Mouse (Mus musculus) erythroblast, embryonic 14.5 days (primary cell): ENCODE results near the gene Hcrt. TPM values are rescaled to one million over a fixed set of nuclear protein-coding genes. Genes with fewer than 3 reads are reported as not detected.

Experiments
- H3K27me3 ChIP-seq: 2 replicates; pipeline ENCODE4 v1.6.1; 2012; ENCODE audit warnings: inconsistent platforms; ENCODE audit not compliant: control insufficient read depth
- H3K36me3 ChIP-seq: 2 replicates; pipeline ENCODE4 v1.6.1; 2012; ENCODE audit warnings: mild to moderate bottlenecking, inconsistent platforms; ENCODE audit not compliant: control insufficient read depth
- H3K4me1 ChIP-seq: 2 replicates; pipeline ENCODE4 v1.6.1; 2012; ENCODE audit warnings: inconsistent platforms; ENCODE audit not compliant: control insufficient read depth
- H3K4me3 ChIP-seq: replicated peaks from 2 replicates; pipeline ENCODE3; 2012; ENCODE audit warnings: moderate library complexity, mild to moderate bottlenecking, inconsistent platforms
- H3K9me3 ChIP-seq: 2 replicates; pipeline ENCODE4 v1.6.1; 2012; ENCODE audit warnings: low read length, inconsistent platforms, mixed read lengths; ENCODE audit not compliant: control insufficient read depth
- GATA1 ChIP-seq: IDR thresholded peaks from 2 replicates; pipeline ENCODE4 v1.6.1; 2012; ENCODE audit warnings: low read length, inconsistent platforms, mixed read lengths
- TAL1 ChIP-seq: IDR thresholded peaks from 3 replicates; pipeline ENCODE4 v1.6.1; 2012; ENCODE audit warnings: low read length, inconsistent platforms, mixed read lengths
- polyA plus RNA-seq: library from polyadenylated mRNA; stranded (reverse); fragments of >175 nt; gene quantifications from 2 replicates; pipeline ENCODE4 v1.2.3, GENCODE M21; 2012

Gene Hcrt
- polyA plus RNA-seq, 1 experiment = not detected

DNA sequence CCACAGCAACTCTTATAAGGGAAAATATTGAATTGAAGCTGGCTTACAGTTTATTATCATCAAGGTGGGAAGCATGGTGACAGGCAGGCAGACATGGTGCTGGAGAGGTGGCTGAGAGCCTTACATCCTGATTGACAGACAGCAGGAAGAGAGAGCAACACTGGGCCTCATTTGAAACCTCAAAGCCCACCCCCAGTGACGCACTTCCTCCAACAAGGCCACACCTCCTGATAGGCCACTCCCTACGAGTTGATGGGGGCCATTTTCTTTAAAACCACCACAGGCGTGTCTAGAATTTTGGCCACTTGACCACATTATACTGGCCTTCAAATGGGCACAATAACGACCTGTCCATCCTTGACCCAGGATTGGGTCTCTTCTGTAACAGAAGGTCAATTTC lies 11.5 kb upstream of the Hcrt start:
- no peak for TF ChIP-seq TAL1
- Histone ChIP-seq H3K4me3 (no peak overlapping the region), H3K27me3 (no peaks in the 10 kb centered on the region), H3K36me3 (peaks cover 7% of the 10 kb centered on the region), H3K4me1 (peaks cover 14% of the 10 kb centered on the region), H3K9me3 (no peaks in the 10 kb centered on the region)

DNA sequence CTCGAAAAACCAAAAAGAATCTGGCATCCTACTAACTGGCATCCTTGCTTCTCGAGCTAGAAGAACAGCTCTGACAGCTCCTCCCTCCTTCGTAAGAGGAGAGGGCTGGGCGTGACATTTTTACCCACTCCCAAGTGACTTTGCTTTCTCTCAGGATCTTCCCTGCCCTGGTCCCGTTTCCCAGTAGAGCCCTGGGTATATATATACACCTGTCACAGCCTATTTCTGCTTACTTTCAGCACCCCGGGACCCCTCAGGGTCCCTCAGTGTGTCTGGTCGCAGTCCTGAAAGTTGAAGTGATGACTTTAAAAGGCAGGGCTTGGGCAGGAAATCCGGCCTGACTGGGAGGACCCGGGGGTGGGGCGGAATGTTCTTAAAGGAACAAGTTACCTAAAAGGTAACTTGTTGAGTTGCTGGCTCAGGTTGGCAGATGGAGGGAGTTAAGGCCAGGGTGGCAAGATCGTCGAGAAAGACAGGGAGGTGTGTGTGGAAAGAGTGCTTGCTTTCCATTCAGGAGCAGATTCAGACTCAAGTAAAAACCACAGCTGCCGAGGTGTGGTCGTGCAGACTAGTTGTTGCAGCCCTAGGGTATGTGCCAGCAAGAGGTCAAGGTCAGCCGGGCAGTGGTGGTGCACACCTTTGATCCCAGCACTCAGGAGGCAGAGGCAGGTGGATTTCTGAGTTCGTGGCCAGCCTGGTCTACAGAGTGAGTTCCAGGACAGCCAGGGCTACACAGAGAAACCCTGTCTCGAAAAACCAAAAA lies 8.1 kb upstream of the Hcrt start, which contains the start of gene Ghdc:
TSS of gene Ghdc (minus strand) at position 312 of the 763 bp plus-strand sequence.
- no peaks in the 10 kb centered on the region for H3K27me3 ChIP-seq
- H3K4me1 ChIP-seq = peaks cover 14% of the 10 kb centered on the region
- H3K9me3 ChIP-seq = no peaks in the 10 kb centered on the region
- no peak for TF ChIP-seq TAL1
- TF ChIP-seq GATA1 = no peak
- no peaks in the 10 kb centered on the region; the same call in 1 of the 2 replicates for H3K36me3 ChIP-seq
- H3K4me3 ChIP-seq = peak within 1 kb of the TSS; percentile 63

DNA sequence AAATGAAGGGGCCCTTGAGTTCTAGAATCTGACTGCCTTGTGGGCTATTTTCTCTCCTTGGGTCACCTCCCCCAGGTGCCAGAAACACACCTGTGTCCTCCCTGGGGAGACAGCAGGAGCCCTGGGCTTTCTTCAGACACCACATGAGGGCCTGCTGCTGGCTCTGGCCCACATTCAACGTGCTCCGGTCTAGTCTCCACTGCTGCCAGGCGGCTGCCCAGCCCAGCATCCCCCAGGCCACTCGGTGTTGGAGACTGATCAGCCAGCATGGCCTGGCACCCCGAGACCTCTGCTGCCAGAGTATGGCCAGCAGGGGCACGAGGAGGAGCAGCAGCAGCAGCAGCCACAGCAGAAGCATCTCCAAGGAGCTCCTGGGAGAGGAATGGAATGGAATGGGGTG lies 7.2 kb upstream of the Hcrt start:
- Histone ChIP-seq H3K4me1 (peaks cover 14% of the 10 kb centered on the region), H3K9me3 (no peaks in the 10 kb centered on the region), H3K36me3 (no peaks in the 10 kb centered on the region; the same call in 1 of the 2 replicates), H3K4me3 (peak overlapping the region; percentile 63), H3K27me3 (no peaks in the 10 kb centered on the region)
- TF ChIP-seq TAL1 (no peak), GATA1 (no peak)

DNA sequence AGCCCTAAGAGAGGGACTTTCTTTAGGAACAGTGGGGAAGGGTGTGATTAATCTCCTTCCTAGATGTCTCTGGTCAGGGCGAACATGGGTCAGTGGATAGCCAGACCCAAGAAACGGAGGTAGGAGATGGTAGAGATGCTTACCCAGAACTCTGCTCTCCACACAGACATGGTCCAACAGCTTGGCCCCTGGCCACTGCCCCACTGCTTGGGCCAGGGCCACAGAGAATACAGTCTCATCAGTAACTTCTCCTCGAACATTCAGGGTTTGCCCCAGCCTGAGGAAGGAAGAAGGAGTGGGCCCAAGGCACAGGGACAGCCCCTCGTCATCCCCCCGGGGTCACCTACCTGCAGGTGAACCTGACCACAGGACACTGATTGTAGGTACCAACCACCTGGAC lies 5.1 kb upstream of the Hcrt start:
- TF ChIP-seq TAL1 (no peak), GATA1 (no peak)

DNA sequence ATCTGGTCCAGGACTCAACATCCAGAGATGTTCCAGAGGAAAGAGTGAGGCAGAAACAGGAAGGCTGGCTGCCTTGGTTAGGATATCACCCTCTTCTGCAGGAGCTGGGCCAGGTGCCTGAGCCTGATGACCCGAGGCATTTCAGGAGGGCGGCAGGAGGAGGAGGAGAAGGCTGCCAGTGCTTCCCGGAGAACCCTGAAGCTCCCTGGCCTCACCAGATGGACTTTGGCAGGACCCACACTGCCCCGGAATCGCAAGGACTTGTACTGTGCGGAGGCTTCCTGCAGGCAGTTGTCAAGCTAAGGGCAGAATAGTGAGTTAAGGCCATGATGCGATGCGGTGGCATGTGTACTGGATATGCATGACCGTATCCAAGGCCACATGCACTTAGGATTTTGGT lies 4.0 kb upstream of the Hcrt start:
- Histone ChIP-seq H3K36me3 (no peaks in the 10 kb centered on the region; the same call in 1 of the 2 replicates), H3K27me3 (peaks cover 14% of the 10 kb centered on the region), H3K4me3 (no peak overlapping the region), H3K9me3 (no peaks in the 10 kb centered on the region), H3K4me1 (peaks cover 17% of the 10 kb centered on the region)
- TF ChIP-seq TAL1 (no peak), GATA1 (no peak)

More for the DNA sequence above, 5.1 kb upstream of the Hcrt start:
- no peaks in the 10 kb centered on the region for H3K9me3 ChIP-seq
- H3K36me3 ChIP-seq = no peaks in the 10 kb centered on the region; the same call in 1 of the 2 replicates
- peaks cover 14% of the 10 kb centered on the region for H3K4me1 ChIP-seq
- peaks cover 3% of the 10 kb centered on the region for H3K27me3 ChIP-seq
- no peak overlapping the region for H3K4me3 ChIP-seq

DNA sequence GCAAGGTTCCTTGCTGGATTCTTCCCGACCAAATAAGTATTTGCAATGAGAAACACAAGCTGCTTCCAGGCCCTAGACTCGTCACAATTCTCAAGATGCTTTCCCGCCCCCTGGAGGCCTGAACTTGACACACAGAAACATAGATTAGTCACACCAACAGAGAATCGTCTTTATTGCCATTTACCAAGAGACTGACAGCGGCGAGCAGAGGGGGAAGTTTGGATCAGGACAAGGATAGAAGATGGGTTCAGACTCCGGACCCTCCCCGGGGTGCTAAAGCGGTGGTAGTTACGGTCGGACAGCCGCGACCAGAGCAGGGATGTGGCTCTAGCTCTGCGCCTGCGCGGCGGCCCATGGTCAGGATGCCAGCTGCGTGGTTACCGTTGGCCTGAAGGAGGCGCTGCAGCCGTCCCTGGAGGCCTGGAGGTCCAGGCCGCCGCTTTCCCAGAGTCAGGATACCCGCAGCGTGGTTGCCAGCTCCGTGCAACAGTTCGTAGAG lies 1.1 kb downstream of the Hcrt start:
- no peak for TF ChIP-seq TAL1
- no peak for TF ChIP-seq GATA1
- Histone ChIP-seq H3K27me3 (peaks cover 65% of the 10 kb centered on the region), H3K4me1 (peaks cover 23% of the 10 kb centered on the region), H3K9me3 (peaks cover 4% of the 10 kb centered on the region; the same call in 1 of the 2 replicates), H3K36me3 (no peaks in the 10 kb centered on the region; the same call in 1 of the 2 replicates), H3K4me3 (peak overlapping the region; percentile 60)

DNA sequence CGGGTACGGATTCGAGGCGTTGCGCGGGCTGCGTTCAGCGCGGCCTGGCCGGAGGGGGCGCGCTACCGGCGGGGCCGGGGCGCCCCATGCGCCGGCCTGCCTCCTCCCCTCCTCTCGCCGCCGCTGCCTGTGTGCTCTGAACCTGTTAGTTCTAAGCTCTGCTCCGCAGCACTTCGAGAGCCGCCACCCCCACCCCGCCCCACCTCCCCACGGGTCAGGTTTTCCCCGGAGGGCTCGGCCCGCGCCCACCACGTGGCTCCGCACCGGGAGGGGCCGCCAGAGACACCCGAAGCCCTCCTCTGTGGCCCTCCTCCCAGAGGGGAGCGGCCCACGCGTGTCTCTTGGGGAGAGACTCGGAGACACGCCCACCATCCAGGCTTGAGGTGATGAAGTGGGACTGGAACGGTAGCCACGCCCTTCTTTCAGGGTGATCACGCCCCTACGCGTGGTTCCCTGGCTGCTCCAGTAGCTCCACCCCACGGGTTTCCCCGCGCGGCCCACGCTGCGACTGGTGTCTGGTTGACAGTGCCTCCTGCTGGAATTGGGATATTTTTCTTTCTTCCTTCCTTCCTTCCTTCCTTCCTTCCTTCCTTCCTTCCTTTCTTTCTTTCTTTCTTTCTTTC lies 3.0 kb downstream of the Hcrt start, which contains the start of gene Kcnh4:
TSS of gene Kcnh4 (minus strand) at position 332 of the 623 bp plus-strand sequence.
- Histone ChIP-seq H3K27me3 (peaks cover 80% of the 10 kb centered on the region), H3K4me3 (peak within 1 kb of the TSS; percentile 30)
- TF ChIP-seq TAL1 (no peak), GATA1 (no peak)

DNA sequence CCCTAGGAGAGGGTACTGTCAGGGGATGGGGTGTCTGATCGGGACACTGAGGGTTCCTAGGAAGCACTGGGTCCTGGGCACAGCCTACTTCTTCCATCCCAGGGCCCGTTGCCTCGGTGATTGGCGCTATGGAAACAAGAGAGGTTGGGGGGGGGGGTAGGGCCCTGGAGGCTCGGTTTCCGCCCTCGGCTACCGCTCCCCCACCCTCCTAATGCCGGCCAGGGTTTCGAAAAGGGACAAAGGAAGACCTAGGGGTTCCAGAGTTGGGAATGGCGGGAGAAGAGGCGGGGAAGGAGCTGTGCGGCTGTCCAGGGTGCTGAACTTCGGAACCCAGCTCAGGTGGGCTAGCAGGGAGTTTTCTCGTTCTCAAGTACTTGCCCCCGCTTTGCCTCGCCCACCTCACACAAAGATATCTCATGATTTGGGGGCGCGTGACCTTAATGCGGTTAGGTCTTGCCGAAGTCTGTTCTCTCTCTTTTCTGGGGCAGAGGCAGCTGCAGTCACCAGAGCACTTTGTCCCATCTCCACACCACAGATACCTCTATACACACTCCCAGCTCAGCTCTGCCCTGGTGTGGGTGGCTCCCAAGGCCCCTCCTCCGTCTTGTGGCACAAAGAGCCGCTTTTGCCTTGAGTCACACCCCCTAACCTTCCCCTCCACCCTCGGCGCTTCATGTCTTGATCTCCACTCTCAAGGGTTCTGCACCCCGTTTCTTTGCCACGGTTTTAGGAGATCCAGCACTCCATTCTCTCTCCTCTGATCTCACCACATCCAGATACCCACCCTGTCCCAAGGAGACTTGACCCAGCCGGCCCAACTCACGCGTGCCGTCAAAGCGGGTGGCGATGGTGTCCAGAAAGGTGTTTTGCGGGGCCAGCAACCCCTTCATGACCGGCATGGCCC lies 3.8 kb downstream of the Hcrt start:
- no peak for TF ChIP-seq GATA1
- TF ChIP-seq TAL1 = no peak
- no peaks in the 10 kb centered on the region for H3K36me3 ChIP-seq
- peaks cover 23% of the 10 kb centered on the region for H3K4me1 ChIP-seq
- peaks cover 85% of the 10 kb centered on the region for H3K27me3 ChIP-seq
- H3K9me3 ChIP-seq = peaks cover 4% of the 10 kb centered on the region; the same call in 1 of the 2 replicates
- H3K4me3 ChIP-seq = no peak overlapping the region

More for the DNA sequence above, 3.0 kb downstream of the Hcrt start, which contains the start of gene Kcnh4:
- H3K36me3 ChIP-seq = no peaks in the 10 kb centered on the region
- H3K9me3 ChIP-seq = peaks cover 4% of the 10 kb centered on the region; the same call in 1 of the 2 replicates
- peaks cover 23% of the 10 kb centered on the region for H3K4me1 ChIP-seq
